Mouse (Mus musculus) lung, adult 2 months (tissue): Measurements from ENCODE around the gene Gm8369. TPM values are rescaled to one million over a fixed set of nuclear protein-coding genes. Genes with fewer than 3 reads are reported as not detected.
"Not testable (repeated sequence)": the region's sequence is repeated elsewhere in the genome, so short reads cannot be mapped to it uniquely, and the experiment has no call there.

ENCODE experiments used
- DNase-seq: peaks from one replicate; pipeline ENCODE4 v3.0.0; 2022
- H3K4me1 ChIP-seq: fragments of 200-500 bp; 2 replicates; pipeline ENCODE4 v1.6.1; 2011; ENCODE audit warnings: low read length; ENCODE audit not compliant: control insufficient read depth, insufficient read depth
- H3K4me3 ChIP-seq: fragments of 200-500 bp; replicated peaks from 2 replicates; pipeline ENCODE3; 2011; ENCODE audit warnings: low read depth, mild to moderate bottlenecking, control low read depth, low read length; ENCODE audit errors: extremely low read depth
- CTCF ChIP-seq: fragments of 200-500 bp; IDR thresholded peaks from 2 replicates; pipeline ENCODE4 v1.5.1; 2011; ENCODE audit warnings: mild to moderate bottlenecking, low read length, control low read depth; ENCODE audit not compliant: insufficient read depth
- POLR2A ChIP-seq: fragments of 200-500 bp; IDR thresholded peaks from 2 replicates; pipeline ENCODE4 v1.6.1; 2011; ENCODE audit warnings: low read depth, mild to moderate bottlenecking, control low read depth, low read length, borderline replicate concordance; ENCODE audit errors: extremely low read depth
- WGBS: fragments of 180-500 bp; shearing (Covaris S2); methylation state at CpG from one replicate; pipeline ENCODE4 v1.1.7; 2018; 5-methylcytosine and 5-hydroxymethylcytosine counted together
- polyA plus RNA-seq: library from polyadenylated mRNA; depleted of rRNA; stranded (reverse); fragments of >200 nt; gene quantifications from 2 replicates; pipeline ENCODE4 v1.2.3, GENCODE M21; 2012

Gm8369 gene
- polyA plus RNA-seq, 1 experiment, result 8.1 TPM

GRCm38 (mm10) chr19:11501326-11501725, 15.6 kb downstream of the Gm8369 start:
- Histone ChIP-seq H3K4me1 (no peaks in the 10 kb centered on the region), H3K4me3 (no peak overlapping the region)
- WGBS, result 79% methylated on average over 4 of the region's 4 CpGs
- TF ChIP-seq CTCF (no peak), POLR2A (no peak)
- no peak for DNase-seq

GRCm38 (mm10) chr19:11504857-11505256, 19.1 kb downstream of the Gm8369 start:
- 72% methylated on average over 1 of the region's 1 CpGs for WGBS
- no peak for DNase-seq
- Histone ChIP-seq H3K4me3 (no peak overlapping the region), H3K4me1 (no peaks in the 10 kb centered on the region)
- TF ChIP-seq CTCF (no peak), POLR2A (no peak)

GRCm38 (mm10) chr19:11513458-11513857, 27.7 kb downstream of the Gm8369 start:
- WGBS, result 43% methylated on average over 1 of the region's 1 CpGs
- DNase-seq, result no peak
- Histone ChIP-seq H3K4me3 (no peak overlapping the region), H3K4me1 (no peaks in the 10 kb centered on the region; the same call in 1 of the 2 replicates)
- TF ChIP-seq POLR2A (no peak), CTCF (no peak)

- TF ChIP-seq POLR2A, result no peak
- TF ChIP-seq CTCF, result no peak
- Histone ChIP-seq H3K4me1 (no peaks in the 10 kb centered on the region; the same call in 1 of the 2 replicates), H3K4me3 (no peak within 1 kb of the TSS)
- no peak for DNase-seq
These were observed 30.5 kb downstream of the Gm8369 start, which contains the start of gene Ms4a6b for GRCm38 (mm10) chr19:11516246-11516645. Gene Ms4a6b (plus strand): TSS chr19:11516512.

- 54% methylated on average over 4 of the region's 4 CpGs for WGBS
- Histone ChIP-seq H3K4me1 (no peaks in the 10 kb centered on the region; the same call in 1 of the 2 replicates), H3K4me3 (no peak overlapping the region)
- DNase-seq, result no peak
- TF ChIP-seq CTCF (no peak), POLR2A (no peak)
These were observed 31.1 kb downstream of the Gm8369 start for GRCm38 (mm10) chr19:11516845-11517244.

- DNase-seq, H3K4me3 ChIP-seq, H3K4me1 ChIP-seq: not testable (repeated sequence)
- 15% methylated on average over 1 of the region's 1 CpGs for WGBS
These were observed 31.6 kb downstream of the Gm8369 start for GRCm38 (mm10) chr19:11517373-11517772.

- DNase-seq, H3K4me3 ChIP-seq, H3K4me1 ChIP-seq: not testable (repeated sequence)
- WGBS, result 60% methylated on average over 2 of the region's 2 CpGs
These were observed 32.6 kb downstream of the Gm8369 start for GRCm38 (mm10) chr19:11518356-11518755.

GRCm38 (mm10) chr19:11520146-11520545, 34.4 kb downstream of the Gm8369 start:
- WGBS, result 81% methylated on average over 3 of the region's 3 CpGs
- TF ChIP-seq POLR2A, result no peak
- H3K4me3 ChIP-seq, result no peak overlapping the region
- DNase-seq, result no peak
- H3K4me1 ChIP-seq, result no peaks in the 10 kb centered on the region; the same call in 1 of the 2 replicates

- Histone ChIP-seq H3K4me3 (no peak overlapping the region), H3K4me1 (no peaks in the 10 kb centered on the region)
- DNase-seq, result no peak
- TF ChIP-seq CTCF, result no peak
- TF ChIP-seq POLR2A, result no peak
- 87% methylated on average over 1 of the region's 1 CpGs for WGBS
These were observed 47.7 kb downstream of the Gm8369 start for GRCm38 (mm10) chr19:11533421-11533820.

GRCm38 (mm10) chr19:11533888-11534445, 48.2 kb downstream of the Gm8369 start:
- TF ChIP-seq POLR2A, result no peak
- TF ChIP-seq CTCF, result no peak
- no peak for DNase-seq
- 32% methylated on average over 2 of the region's 2 CpGs for WGBS

More at GRCm38 (mm10) chr19:11533888-11534445, 48.2 kb downstream of the Gm8369 start:
- Histone ChIP-seq H3K4me3 (no peak overlapping the region), H3K4me1 (no peaks in the 10 kb centered on the region)
